Mouse (Mus musculus): Measurements from ENCODE around the gene Otogl.

DNA sequence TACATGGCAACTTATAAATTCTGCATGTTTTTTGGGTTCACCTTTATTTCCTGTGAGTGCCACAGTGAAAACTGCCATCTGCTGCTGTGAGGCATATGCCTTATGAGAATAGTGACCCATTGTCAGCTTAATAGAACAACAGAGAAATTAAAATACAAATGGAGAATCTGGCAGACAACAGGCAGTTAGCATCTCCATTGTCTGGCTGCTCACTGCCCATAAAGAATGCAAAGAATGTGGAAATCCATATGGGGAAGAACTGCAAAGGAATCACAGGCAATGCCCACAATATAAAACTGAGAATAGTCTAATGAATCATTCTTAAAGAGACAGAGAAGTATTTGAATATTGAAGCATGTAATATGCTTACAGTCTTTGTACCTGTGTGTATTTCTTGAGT is 177.6 kb downstream of the Otogl start:
- TF ChIP-seq CTCF (IDR thresholded peaks at IDR 0.05; ENCODE audit: extremely low read depth, insufficient read depth, insufficient read length, insufficient replicate concordance) (no peak), POLR2A (IDR thresholded peaks at IDR 0.05; ENCODE audit: low read depth, low read length) (no peak)

All from spleen, adult 2 months (tissue).